Mouse (Mus musculus) left cerebral cortex, adult 9 months (tissue): Measurements from ENCODE around the gene Btrc.
"Not testable (repeated sequence)": the region's sequence is repeated elsewhere in the genome, so short reads cannot be mapped to it uniquely, and the experiment has no call there.

Experiments used
- DNase-seq, 2 experiments: peaks; one replicate each; pipeline ENCODE4 v3.0.0; 2022; ENCODE audit warnings: low spot score in 2 of 2

Btrc gene

DNA sequence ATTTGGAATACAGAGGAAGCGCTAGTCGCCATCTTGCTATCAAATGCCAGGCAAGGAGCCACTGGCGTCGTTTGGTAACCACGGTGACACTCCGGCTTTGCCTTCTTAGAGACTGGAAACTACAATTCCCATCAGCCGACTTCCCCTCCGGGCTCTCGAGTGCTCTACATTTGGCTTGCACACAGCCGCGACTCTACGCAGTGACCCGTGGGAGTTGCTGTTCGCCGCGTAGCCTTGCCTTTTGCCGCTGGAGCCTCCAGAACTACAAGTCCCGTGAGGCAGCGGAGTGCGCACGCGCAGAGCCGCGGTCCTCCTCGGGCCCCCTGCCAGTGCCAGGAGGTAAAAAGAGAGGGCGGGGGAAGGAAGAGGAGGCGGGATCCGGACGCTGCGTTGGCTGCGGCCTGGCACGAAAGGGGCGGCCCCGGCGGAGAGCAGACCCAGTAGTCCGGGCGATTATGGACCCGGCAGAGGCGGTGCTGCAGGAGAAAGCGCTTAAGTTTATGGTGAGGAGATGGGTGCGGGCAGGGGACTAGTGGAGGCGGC lies at the start of gene Btrc:
Gene Btrc (plus strand): TSS at position 351 of the 543 bp plus-strand sequence.
- peak; percentile 99 to 100 for DNase-seq

DNA sequence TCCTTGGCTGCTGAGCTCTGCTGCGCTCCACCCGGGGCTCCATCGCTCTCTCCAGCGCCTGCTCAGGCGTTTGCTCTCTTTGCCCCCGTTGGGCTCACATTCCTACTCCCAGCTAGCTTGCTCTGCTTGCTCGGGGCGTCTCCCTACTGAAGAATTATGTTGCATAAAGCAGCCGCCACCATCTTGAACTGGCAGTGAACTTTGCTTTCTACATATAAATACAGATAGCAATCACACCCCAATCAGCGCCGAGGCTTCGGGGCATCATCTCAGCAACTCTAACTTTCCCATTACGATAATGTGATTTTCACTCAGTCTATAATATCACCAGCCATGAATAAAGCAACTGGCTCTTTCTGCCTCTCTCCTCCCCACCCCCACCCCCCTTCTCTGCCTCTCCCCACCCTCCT lies 46.1 kb upstream of the Btrc start:
- DNase-seq, result no peak

- no peak for DNase-seq
These were observed 42.5 kb upstream of the Btrc start for GRCm38 (mm10) chr19:45321062-45321461.

GRCm38 (mm10) chr19:45329039-45329438 lies 34.5 kb upstream of the Btrc start:
- no peak for DNase-seq

DNA sequence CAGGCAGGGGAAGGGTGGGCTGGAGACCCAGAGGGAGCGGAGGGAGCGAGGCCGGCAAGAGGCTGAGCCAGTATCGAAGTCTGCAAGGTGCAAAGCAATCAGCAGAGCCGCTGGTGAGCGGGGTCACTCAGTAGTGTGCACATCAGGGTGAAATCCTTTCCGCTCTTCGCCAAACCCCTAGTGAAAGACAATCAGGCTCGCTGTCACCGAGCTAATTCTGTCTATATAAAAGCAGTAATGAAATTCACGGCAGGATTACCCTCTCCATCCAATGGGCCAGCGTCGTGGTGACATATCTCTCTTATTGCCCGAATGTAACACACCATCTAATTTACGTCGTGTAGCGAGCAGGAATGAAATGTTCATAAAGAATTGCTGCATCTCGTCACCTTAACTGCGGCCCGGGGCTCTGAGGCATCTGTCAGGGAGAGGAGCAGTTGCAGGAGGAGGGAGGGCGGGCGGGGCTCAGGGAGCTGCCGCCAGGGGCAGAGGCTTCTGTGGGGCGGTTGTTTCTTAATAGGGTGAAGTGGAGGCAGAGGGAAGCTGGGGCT lies 33.7 kb upstream of the Btrc start:
- no peak for DNase-seq

- no peak for DNase-seq
These were observed 26.8 kb upstream of the Btrc start for GRCm38 (mm10) chr19:45336718-45337117.

DNA sequence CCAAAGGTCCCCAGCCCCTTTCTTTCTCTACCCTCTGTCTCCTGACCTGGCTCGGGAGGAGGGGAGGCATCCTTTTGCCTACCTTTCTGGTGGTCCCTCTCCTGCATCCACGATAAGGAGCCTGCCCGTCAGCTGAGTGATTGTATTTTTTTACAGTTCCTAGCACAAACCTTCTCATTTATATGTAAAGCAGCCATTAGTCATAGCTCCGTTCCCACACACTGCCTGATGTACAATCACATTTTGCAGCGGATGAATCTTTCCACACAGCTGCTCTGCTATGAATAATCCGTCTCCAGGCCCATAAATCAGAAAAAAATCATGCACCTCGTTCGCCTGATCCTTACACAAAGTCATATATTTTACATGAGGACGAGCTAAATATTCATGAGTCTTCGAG lies 25.4 kb upstream of the Btrc start:
- DNase-seq, result peak; percentile 78 to 81

- DNase-seq, result peak in 1 of 2 experiments; percentile 42
These were observed 19.6 kb upstream of the Btrc start for GRCm38 (mm10) chr19:45343941-45344340.

DNA sequence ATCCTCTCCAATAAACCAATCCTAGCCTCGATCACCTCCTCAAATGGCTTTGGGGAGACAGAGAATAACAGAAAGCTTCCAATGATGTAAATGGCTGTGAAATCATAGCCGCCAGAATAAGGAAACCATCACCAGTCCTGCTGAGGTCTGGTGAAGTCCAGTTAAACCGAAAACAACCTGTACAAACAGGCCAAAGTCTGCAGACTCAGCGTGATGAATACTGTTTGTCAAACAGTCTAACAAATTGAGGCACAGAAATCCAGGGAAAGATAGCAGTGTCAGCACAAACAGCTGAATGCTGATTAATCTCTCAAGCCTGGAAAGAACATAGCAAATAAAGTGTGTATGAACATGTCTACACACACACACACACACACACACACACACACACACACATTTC lies 15.3 kb upstream of the Btrc start:
- no peak for DNase-seq

GRCm38 (mm10) chr19:45350456-45350855 lies 13.1 kb upstream of the Btrc start:
- no peak for DNase-seq

DNA sequence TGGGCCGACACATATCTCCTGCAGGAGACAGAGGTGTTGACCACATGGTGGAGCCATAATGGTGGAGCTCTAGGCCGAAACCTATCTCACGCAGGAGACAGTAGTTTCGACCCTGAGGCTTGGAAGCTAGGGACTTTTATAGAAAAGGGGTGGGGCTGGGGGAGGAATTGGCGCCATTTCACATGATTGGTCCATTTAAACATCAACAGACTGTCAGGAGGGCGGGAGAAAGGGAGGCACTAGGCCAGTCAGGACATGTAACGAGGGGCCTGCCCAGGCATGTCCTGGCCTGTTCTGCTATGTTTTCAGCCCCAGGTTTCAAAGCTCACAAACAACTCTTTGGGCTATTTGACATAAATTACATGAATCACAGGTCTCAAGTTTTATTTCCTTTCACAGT lies 10.8 kb upstream of the Btrc start:
- not testable (repeated sequence) for DNase-seq

GRCm38 (mm10) chr19:45355678-45356077 lies 7.9 kb upstream of the Btrc start:
- peak in 1 of 2 experiments; percentile 24 for DNase-seq

GRCm38 (mm10) chr19:45356868-45357267 lies 6.7 kb upstream of the Btrc start:
- DNase-seq, result not testable (repeated sequence)

- no peak for DNase-seq
These were observed 3.0 kb upstream of the Btrc start for GRCm38 (mm10) chr19:45360486-45360885.

- DNase-seq, result peak in 1 of 2 experiments; percentile 41
These were observed 428 bp downstream of the Btrc start for GRCm38 (mm10) chr19:45363933-45364391.

DNA sequence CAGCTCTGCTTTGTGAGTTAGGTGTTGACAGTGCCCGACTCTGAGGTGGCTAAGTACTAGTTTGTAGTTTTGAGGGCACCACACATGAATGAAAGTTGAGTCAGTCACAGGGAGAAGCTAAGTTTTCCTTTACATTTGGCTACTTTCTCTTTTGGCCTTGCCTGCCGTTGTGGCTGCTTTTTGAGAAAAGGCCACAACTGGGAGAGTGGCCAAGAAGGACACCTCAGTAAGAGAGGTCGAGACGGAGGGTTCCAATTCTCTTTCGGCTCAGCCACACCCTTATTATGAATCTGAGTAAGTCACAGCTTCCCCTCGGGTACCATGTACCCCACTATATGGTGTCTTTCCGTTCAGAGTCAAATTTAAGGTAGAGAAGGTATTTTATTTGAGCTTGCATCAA lies 3.1 kb downstream of the Btrc start:
- no peak for DNase-seq

- DNase-seq, result not testable (repeated sequence)
These were observed 21.3 kb downstream of the Btrc start for GRCm38 (mm10) chr19:45384815-45385214.

GRCm38 (mm10) chr19:45388551-45388950 lies 25.0 kb downstream of the Btrc start:
- no peak for DNase-seq

DNA sequence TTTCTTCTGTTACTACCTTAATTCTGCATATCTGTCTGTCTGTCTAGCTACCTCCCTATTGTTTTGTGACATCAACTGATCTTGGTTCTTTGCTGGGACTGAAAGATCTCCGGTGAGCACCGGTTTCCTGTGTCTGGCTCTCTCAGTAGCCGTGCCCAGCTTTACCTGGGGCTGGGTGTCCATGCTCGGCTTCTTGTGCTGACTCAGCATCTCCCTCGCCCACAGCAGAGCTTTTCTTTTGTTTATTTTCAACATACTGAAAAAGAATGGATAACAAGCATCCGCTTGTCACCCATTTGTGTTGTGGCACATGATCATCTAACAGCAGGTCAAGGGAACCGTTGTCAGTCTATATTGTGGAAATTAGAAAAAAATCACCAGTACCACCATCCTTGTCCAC lies 30.5 kb downstream of the Btrc start:
- DNase-seq, result no peak

GRCm38 (mm10) chr19:45411000-45411399 lies 47.5 kb downstream of the Btrc start:
- no peak for DNase-seq

GRCm38 (mm10) chr19:45412694-45413093 lies 49.2 kb downstream of the Btrc start:
- DNase-seq, result no peak

DNA sequence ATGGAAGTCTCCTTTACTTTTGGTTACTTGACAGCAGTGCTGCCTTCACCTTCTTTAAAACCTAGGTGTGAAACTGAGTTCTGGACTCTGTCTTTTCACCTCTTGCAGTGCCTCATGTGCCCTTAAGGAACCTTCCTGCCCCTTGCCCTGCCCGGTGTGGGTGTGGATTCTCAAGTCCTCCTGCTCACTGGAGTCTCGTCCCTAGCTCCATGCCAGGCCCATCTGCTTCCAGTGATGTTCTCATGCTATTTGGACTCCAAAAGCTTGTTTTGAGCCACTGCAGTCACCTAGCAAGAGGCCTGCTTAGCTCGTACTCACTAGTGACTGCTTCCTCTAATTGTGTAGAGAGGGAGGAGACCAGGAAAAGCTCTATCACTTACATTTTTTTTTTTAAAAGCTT lies 50.4 kb downstream of the Btrc start:
- no peak for DNase-seq

GRCm38 (mm10) chr19:45417601-45418000 lies 54.1 kb downstream of the Btrc start:
- no peak for DNase-seq

- no peak for DNase-seq
These were observed 58.7 kb downstream of the Btrc start for GRCm38 (mm10) chr19:45422276-45422675.
